Mouse (Mus musculus): ENCODE measurements at regions not wholly inside any gene's neighbourhood (a gene's known extent, or its start where the extent isn't known, plus 50 kb on each side); places are given as distances from the start of the nearest gene placed in this dataset.

DNA sequence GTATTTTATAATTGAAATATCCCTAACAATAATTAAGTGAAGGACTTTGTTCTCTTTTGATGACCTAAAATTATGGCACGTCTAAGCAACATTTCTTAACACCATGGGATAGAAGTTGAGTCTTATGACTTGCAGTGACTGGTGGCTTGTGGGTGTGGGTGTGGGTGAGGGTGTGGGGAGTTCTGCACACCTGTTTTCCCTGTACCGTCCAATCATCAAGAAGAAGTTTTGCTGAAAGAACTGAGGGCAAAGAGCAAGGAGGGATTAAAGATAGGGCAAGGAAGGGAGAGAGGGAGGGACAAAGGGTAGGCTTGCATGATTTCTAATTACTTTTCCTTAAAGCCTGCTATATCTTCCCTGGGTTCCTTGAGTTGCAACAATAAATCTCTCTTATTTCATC, 278.5 kb upstream of the Slc30a5 start:
- no peak for DNase-seq

DNA sequence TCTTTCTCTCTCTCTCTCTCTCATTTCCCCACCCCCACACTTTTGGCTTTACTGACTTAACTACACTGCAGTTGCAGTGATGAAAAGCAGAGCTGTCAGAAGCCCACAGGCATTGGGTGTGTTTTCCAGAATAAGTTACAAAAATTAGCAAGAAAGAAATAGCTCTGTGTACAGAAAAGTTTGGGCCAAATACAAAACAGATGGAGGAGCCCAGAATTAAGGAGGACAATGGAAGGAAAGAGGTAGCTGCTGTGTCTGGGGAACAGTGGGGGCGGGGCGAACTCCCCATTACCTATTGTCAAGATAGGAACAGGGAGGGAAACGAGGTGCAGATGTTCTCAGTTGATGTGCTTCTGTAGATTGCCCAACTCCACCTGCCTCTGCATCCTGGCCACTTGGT, 267.4 kb upstream of the Slc30a5 start:
- DNase-seq, result peak; percentile 24

GRCm38 (mm10) chr13:101096856-101097255, 263.6 kb upstream of the Slc30a5 start:
- DNase-seq, result no peak

DNA sequence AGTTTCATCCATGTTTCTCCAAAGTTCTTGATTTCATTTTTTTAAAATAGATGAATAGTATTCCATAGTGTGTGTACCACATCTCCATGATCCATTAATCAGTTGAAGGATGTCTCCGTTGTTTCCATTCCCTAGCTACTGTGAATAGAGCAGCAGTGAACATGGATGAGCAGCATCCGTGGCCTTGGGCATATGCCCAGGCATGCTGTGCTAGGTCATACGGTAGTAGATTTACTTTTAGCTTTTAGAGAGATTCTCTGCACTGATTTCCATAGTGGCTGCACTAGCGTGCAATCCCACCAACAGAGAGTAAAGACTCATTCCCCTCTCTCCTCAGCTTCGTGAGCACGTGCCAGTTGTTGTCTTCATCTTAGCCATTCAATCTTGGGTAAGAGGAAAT, 263.0 kb upstream of the Slc30a5 start:
- no peak for DNase-seq

- DNase-seq, result no peak
These were observed 262.0 kb upstream of the Slc30a5 start for GRCm38 (mm10) chr13:101095057-101095831.

GRCm38 (mm10) chr13:101092743-101093131, 259.5 kb upstream of the Slc30a5 start:
- DNase-seq, result no peak

DNA sequence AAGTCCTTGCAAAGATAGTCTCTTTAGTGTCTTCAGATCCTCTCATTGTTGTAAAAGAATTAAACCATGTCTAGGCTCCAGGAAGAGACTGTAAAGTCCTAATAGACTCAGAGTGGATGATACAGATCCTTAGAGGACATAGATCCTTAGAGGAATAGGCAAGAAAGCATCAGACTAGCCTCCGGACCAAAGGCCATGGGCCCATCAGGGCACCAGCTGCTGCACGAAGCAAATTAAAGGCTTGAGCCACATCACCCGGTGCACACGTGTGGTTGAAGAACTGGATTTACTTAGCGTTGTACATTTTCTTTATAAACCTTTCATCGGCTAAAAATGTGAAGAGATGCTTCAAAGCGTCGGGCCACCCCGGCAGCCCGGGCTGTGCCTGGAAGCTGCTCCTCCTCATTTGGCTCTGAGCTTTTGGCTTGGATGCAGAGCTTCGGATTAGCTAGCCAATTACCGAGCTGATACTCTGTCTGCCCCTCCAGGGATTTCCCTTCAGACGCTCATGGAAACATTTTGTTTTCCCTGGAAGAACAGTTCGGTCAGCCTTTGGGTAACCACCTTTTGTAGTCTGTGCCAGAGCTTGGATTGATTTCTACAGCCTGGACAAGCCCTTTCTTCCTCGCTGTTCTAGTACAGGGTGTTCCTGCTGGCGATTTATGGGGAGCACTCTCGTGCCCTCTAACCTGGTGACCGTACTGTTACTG, 259.0 kb upstream of the Slc30a5 start:
- no peak for DNase-seq

DNA sequence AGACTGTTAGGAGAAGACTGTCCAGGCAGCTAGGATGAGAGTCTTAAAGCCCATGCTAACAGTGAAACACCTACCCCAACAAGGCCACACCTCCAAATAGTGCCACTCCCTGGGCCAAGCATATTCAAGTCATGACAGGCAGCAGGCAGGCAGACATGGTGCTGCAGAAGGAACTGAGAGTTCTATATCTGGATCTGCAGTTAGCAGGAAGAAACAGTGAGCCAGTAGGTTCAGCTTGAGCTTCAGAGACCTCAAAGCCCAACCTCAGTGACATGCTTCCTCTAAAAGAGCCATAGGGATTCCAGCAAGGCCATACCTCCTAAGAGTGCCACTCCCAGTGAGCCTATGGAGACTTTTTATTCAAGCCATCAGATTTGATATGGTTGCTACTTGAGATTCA, 252.0 kb upstream of the Slc30a5 start:
- DNase-seq, result no peak

GRCm38 (mm10) chr13:101084193-101084592, 251.0 kb upstream of the Slc30a5 start:
- no peak for DNase-seq

DNA sequence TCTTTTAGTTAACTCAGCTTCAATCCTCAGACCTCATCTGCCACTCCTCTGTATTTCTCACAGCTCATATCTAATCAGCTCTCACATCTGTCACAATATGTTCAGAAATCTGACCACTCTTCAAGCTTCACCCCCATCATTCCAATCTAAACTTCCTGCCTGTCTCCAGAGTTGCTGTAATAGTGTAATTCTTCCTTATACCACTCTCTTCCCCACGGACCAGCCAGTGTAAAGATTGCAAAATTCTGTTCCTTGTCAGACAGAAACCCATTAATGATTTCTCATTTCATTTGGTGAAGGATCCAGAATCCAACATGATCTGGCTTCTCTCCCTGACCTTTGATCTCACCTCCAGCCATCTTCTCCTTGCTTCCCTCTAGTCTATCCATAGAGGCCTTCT, 250.2 kb upstream of the Slc30a5 start:
- DNase-seq, result no peak

DNA sequence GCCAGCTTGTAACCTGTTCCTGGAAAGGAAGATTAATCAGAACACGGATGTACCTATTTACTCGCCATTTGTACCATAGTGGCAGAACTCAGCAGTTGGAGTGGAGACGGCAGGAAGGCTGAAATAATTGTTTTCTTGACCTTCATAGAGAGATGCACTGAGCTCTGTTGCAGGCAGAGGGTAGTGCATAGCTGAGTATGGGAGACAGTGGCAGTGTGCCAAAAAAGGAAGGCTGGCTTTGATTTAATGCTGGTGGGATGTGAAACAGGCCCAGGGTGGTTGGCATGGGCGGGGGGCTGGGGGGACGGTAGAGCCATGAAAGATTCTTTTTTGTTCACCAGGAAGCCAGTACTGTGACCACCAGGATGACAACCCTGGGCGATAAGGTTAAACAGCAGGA, 235.3 kb upstream of the Slc30a5 start:
- DNase-seq, result no peak

- DNase-seq, result peak; percentile 49
These were observed 229.4 kb upstream of the Slc30a5 start for GRCm38 (mm10) chr13:101062582-101062981.

DNA sequence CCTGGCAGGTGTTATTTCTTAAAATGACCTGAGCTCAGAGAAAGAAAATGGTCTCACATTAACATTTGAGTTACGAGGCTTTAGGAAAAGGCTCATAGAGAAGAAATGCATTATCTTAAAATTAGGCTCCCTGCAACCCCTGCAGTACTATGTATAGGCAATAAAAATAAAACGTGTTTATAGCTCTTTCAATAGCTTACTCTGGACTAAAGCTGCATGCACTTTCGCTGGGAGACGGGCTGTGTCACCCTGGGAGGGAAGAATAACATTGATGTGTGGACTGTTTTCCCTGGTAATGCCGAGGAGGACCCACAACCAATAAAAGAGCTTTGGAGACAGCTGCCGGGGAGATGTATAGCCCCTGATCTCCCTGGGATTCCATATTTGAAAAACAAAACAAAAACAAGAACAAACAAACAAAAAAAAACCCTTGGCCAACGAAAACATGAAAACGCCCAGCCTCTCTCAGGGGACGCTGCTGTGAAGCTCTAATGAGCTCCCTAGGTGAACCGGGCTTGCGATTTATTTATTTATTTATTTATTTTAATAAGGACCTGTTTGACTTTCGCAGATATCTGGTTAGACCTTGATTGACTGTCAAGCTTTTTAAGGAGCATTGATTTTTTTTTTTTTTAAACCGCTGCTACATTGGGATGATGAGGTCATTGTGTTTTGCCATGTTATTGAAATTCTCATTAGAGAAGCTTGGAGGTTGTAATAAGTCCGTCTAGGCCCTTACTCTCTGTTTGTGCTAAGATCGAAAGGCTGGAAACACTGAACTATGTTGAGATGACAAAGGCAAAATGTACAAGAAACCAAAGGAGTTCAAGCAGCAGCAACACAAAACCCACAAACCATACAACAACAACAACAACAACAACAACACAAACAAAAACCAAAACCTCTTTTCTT, 228.3 kb upstream of the Slc30a5 start:
- DNase-seq, result no peak

GRCm38 (mm10) chr13:101049511-101049910, 216.3 kb upstream of the Slc30a5 start:
- DNase-seq, result no peak

- DNase-seq, result peak; percentile 72
These were observed 199.4 kb upstream of the Slc30a5 start for GRCm38 (mm10) chr13:101032594-101032993.

DNA sequence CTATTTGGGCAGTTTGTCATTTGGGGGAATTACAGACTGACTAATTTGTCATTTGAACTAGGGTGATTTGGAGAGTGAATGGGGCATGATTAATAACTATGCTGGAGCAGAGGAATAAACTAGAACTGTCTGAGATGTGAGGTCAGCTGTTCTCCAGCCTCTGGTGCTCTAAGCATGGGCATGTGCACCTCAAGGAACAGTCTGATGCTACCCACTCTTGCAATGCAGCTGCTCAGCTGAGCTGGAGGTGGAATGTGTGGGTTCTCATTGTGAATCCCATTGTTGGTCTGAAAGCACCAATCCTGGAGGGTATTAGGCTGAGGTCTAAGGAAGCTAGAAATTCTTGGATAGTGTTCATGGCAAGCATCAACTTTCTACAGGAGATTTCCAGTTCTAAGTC, 192.8 kb upstream of the Slc30a5 start:
- DNase-seq, result no peak

DNA sequence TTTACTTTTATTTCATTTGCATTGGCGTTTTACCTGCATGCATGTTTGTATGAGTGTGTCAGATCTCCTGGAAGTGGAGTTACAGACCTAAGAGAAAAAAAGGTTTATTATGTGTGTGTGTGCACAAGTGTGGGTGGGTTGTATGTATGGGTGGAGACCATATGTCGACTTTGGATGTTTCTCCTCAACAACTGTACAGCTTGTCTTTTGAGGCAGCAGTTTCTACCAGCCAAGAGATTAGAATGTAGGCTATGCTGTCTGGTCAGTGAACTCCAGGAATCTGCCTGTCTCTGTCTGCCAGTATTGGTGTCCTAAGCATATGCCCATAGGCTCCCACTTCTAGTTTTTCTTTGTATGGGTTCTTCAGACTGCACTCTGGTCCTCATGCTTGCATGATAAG, 192.3 kb upstream of the Slc30a5 start:
- no peak for DNase-seq

DNA sequence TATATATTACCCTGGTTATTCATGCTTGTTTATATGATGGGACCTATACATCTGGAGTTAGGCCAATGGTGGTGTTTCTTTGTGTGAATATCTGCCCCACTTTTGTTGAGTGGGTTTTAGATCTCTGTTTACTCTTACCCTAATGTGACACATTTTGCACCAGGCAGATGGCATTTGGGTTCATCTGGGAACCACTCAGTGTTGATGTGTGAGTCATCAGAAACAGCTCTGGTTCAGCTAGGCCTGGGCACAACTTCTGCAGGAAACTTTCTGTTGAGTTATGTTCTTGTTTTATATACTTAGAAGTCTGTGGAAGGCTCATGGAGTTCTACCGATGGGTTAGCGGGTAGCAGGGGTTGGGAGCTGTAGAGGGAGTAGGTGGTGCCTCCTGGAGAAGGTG, 191.7 kb upstream of the Slc30a5 start:
- no peak for DNase-seq

DNA sequence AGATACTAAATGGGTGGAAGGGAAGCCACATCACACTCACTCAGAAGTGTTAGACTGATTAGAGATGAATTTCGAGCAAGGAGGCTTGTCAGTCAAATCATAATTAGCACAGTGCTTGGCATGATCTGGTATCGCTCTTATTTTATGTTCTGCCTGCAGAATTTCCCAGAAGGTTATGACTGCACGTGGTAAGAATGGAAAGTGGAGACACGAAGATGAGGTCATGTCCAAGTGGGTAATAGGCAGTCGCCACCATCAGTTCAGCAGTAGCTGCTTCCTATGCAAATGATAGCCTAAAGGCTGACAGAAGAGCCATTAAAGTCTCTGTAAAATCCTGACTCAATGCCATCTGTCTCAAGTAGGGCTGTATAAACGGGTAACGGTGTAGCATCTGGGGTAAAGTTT, 186.0 kb upstream of the Slc30a5 start:
- no peak for DNase-seq

DNA sequence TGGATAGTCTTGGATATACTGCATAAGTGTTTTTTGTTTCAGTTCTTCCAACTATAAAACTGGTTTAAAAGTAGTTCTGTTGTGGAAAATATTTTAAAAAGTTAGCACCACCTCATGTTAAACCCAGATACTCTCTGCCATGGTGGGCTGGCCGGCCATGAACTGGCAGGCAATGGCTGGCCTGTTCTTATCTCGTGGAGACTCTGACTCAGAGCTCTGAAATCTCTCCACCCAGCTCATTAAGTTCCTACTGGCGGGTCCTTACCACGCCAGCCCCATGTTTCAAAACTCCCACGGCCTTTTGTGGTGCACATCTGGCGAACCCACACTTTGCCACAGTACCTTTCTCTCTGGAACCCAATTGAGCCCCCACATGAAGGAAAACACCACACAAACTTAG, 183.8 kb upstream of the Slc30a5 start:
- no peak for DNase-seq

- no peak for DNase-seq
These were observed 183.0 kb upstream of the Slc30a5 start for GRCm38 (mm10) chr13:101016181-101016580.

DNA sequence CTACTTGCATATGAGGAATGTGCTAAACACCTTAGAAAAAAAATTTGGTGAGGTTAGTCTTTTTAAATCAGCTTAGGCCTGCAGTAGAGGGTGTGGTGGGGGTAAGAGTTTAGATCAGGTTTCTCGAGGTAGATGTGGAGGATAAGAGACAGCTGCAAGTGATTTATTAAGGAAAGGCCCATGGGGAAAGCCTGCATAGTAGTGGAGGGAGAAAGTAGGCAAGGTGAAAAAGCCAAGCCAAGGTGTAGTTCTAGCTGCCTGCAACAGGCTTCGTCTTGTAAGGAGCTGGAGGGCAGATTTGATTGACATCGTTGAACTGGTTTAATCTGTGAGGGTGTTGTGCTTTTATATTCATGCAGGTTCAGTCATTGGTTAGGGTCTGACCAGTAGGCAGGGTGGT, 182.2 kb upstream of the Slc30a5 start:
- no peak for DNase-seq

DNA sequence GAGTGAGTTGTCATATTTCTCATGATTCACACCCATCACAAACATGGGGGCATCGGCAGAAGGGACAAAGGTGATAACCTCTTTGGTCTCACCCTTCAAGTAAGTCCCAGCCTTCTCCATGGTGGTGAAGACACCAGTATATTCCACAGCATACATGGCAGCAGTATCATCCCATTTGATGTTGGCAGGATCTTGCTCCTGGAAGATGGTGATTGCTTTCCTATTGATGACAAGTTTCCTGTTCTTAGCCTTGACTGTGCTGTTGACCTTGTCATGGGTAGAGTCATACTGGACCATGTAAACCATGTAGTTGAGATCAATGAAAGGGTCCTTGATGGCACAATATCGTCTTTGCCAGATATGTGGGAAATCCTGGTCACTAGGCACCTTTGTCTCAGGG, 180.4 kb upstream of the Slc30a5 start:
- no peak for DNase-seq

GRCm38 (mm10) chr13:100990646-100991045, 157.4 kb upstream of the Slc30a5 start:
- DNase-seq, result no peak

All from embryo, embryonic 11 days (tissue).